Mouse (Mus musculus) myocyte (in vitro differentiated cells): ENCODE results near the gene Ergic1. TPM values are rescaled to one million over a fixed set of nuclear protein-coding genes. Genes with fewer than 3 reads are reported as not detected.

Experiments used
- H3K27me3 ChIP-seq: one replicate; pipeline ENCODE4 v1.6.1; 2011; ENCODE audit not compliant: control insufficient read depth, insufficient read depth, insufficient read length
- H3K36me3 ChIP-seq: one replicate; pipeline ENCODE4 v1.6.1; 2011; ENCODE audit not compliant: control insufficient read depth, insufficient read depth
- H3K4me2 ChIP-seq: one replicate; pipeline ENCODE4 v1.6.1; 2011; ENCODE audit warnings: low read depth, control low read depth
- H3K4me3 ChIP-seq: one replicate; pipeline ENCODE4 v1.5.1; 2011; ENCODE audit warnings: mild to moderate bottlenecking, control low read depth, moderate library complexity
- H3K79me2 ChIP-seq: one replicate; pipeline ENCODE4 v1.6.1; 2011; ENCODE audit not compliant: control insufficient read depth, insufficient read depth
- H3ac ChIP-seq: one replicate; pipeline ENCODE4 v1.6.1; 2011; ENCODE audit not compliant: control insufficient read depth, insufficient read length
- CEBPB ChIP-seq: IDR thresholded peaks from 2 replicates; pipeline ENCODE4 v1.6.1; 2011; ENCODE audit warnings: mild to moderate bottlenecking, moderate library complexity; ENCODE audit not compliant: poor library complexity, insufficient read depth, severe bottlenecking
- E2F4 ChIP-seq: IDR thresholded peaks from one replicate; pipeline ENCODE4 v1.6.1; 2011; ENCODE audit warnings: mild to moderate bottlenecking, control low read depth, moderate library complexity; ENCODE audit not compliant: insufficient read depth
- MAX ChIP-seq: IDR thresholded peaks from one replicate; pipeline ENCODE4 v1.6.1; 2011; ENCODE audit warnings: low read depth, mild to moderate bottlenecking, control low read depth
- MYOD1 ChIP-seq, 3 experiments: IDR thresholded peaks; one replicate each; pipeline ENCODE4 v1.6.1; 2011; ENCODE audit warnings: control low read depth in 2 of 3, low read depth in 2 of 3, mild to moderate bottlenecking in 2 of 3, moderate library complexity in 1 of 3; ENCODE audit not compliant: insufficient read length in 2 of 3, control insufficient read depth in 1 of 3
- MYOG ChIP-seq, 3 experiments: IDR thresholded peaks; one replicate each; pipeline ENCODE4 v1.6.1; 2011; ENCODE audit warnings: control low read depth in 2 of 3, low read depth in 2 of 3, mild to moderate bottlenecking in 2 of 3; ENCODE audit not compliant: insufficient read length in 2 of 3, control insufficient read depth in 1 of 3, insufficient read depth in 1 of 3
- POLR2A ChIP-seq: IDR thresholded peaks from one replicate; pipeline ENCODE4 v1.6.1; 2011; ENCODE audit warnings: low read depth, mild to moderate bottlenecking, control low read depth, moderate library complexity; ENCODE audit not compliant: insufficient read length
- POLR2AphosphoS2 ChIP-seq: IDR thresholded peaks from one replicate; pipeline ENCODE4 v1.6.1; 2011; ENCODE audit warnings: low read depth, control low read depth; ENCODE audit not compliant: insufficient read length
- REST ChIP-seq: IDR thresholded peaks from one replicate; pipeline ENCODE4 v1.6.1; 2011; ENCODE audit warnings: mild to moderate bottlenecking, control low read depth, moderate library complexity; ENCODE audit not compliant: insufficient read depth, insufficient read length
- SRF ChIP-seq: IDR thresholded peaks from one replicate; pipeline ENCODE4 v1.6.1; 2011; ENCODE audit warnings: low read depth; ENCODE audit not compliant: control insufficient read depth, insufficient read length
- TCF12 ChIP-seq: IDR thresholded peaks from one replicate; pipeline ENCODE4 v1.6.1; 2011; ENCODE audit warnings: mild to moderate bottlenecking, control low read depth; ENCODE audit not compliant: poor library complexity, insufficient read depth, severe bottlenecking
- TCF3 ChIP-seq: IDR thresholded peaks from one replicate; pipeline ENCODE4 v1.6.1; 2011; ENCODE audit warnings: low read depth, control low read depth; ENCODE audit not compliant: insufficient read length
- USF1 ChIP-seq: IDR thresholded peaks from one replicate; pipeline ENCODE4 v1.6.1; 2011; ENCODE audit warnings: low read depth, mild to moderate bottlenecking, control low read depth, moderate library complexity
- polyA plus RNA-seq: library from polyadenylated mRNA; unstranded; fragments of >200 nt; fragmentation: generic; extraction: Trizol; gene quantifications from one replicate; pipeline ENCODE4 v1.2.1, GENCODE M21; 2012; ENCODE audit warnings: missing spikeins

The Ergic1 gene
- polyA plus RNA-seq, 1 experiment: 102 TPM

DNA sequence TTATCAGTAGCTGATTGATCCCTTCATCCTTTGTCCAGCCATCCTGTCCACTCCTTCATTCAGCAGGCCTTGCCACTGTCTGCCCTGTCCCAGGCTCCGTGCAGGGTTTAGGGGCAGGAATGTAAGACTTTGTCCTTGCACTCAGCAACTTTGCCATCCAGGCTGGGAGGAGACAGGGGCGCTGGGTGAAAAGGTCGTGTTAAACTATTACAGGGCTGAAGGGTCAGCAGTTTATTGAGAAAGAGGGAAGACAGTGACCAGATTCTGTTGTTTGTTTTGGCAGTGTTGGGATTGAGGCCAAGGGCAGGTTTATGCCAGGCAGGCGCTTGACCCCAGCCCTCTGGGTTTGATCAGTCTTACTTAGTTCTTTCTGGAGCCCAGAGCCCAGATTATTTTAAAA is 76.6 kb downstream of the Ergic1 start:
- no peak for TF ChIP-seq MYOG (IDR thresholded peaks at IDR 0.05; ENCODE audit: control insufficient read depth in 1 of 3, insufficient read depth in 1 of 3, insufficient read length in 2 of 3, low read depth in 2 of 3)
- no peaks in the 10 kb centered on the region for H3K79me2 ChIP-seq
- H3K27me3 ChIP-seq: no peaks in the 10 kb centered on the region
- no peak overlapping the region for H3ac ChIP-seq
- peaks cover 33% of the 10 kb centered on the region for H3K36me3 ChIP-seq
- H3K4me2 ChIP-seq: no peak overlapping the region
- no peak overlapping the region for H3K4me3 ChIP-seq

DNA sequence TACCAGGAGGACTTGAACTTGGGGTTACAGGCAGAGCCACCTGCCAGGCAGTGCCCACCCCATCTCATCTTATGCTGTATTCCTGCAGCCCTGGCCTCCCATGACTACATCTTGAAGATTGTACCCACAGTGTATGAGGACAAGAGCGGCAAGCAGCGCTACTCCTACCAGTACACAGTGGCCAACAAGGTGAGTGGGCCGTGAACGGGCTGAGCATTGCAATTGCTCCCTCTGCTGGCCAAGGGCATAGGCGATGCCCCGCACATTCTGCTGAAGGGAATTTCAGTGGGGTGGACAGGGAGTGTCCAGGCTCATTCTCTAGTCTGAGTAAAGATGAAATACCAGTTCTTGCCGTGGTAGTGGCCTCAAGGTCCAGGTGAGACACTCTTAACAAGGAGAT is 77.4 kb downstream of the Ergic1 start:
- no peak overlapping the region for H3K4me3 ChIP-seq

DNA sequence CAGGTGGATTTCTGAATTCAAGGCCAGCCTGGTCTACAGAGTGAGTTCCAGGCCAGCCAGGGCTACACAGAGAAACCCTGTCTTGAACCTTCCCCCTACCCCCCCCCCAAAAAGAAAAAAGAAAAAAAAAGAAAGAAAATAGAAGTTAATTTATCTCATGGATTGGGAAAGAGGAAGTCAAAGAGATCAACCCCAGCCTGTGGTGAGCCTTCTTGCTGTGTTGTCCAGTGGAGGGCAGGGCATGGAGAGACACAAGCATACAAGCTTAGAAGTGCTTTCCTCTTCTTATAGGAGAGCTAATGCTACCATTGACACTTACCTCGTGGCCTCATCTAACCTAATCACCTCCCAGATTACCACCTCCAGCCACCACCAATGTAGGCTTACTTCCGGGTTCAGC is 78.5 kb downstream of the Ergic1 start:
- H3K4me3 ChIP-seq: no peak overlapping the region
- H3ac ChIP-seq: no peak overlapping the region
- H3K36me3 ChIP-seq: peaks cover 35% of the 10 kb centered on the region
- TF ChIP-seq E2F4 (no peak), TCF12 (no peak), POLR2AphosphoS2 (no peak), MYOG (IDR thresholded peaks at IDR 0.05; ENCODE audit: control insufficient read depth in 1 of 3, insufficient read depth in 1 of 3, insufficient read length in 2 of 3, low read depth in 2 of 3) (no peak), TCF3 (no peak), USF1 (no peak)
- H3K27me3 ChIP-seq: no peaks in the 10 kb centered on the region
- no peak overlapping the region for H3K4me2 ChIP-seq
- H3K79me2 ChIP-seq: no peaks in the 10 kb centered on the region

More for the DNA sequence above, 77.4 kb downstream of the Ergic1 start:
- TF ChIP-seq REST: no peak
- no peak for TF ChIP-seq MAX
- TF ChIP-seq SRF: no peak
- no peak for TF ChIP-seq MYOG (IDR thresholded peaks at IDR 0.05; ENCODE audit: control insufficient read depth in 1 of 3, insufficient read depth in 1 of 3, insufficient read length in 2 of 3, low read depth in 2 of 3)
- no peak for TF ChIP-seq POLR2AphosphoS2
- no peak for TF ChIP-seq POLR2A
- no peak for TF ChIP-seq TCF3
- no peak for TF ChIP-seq TCF12
- Histone ChIP-seq H3ac (no peak overlapping the region), H3K4me2 (no peak overlapping the region), H3K36me3 (peaks cover 34% of the 10 kb centered on the region), H3K27me3 (no peaks in the 10 kb centered on the region), H3K79me2 (no peaks in the 10 kb centered on the region)

DNA sequence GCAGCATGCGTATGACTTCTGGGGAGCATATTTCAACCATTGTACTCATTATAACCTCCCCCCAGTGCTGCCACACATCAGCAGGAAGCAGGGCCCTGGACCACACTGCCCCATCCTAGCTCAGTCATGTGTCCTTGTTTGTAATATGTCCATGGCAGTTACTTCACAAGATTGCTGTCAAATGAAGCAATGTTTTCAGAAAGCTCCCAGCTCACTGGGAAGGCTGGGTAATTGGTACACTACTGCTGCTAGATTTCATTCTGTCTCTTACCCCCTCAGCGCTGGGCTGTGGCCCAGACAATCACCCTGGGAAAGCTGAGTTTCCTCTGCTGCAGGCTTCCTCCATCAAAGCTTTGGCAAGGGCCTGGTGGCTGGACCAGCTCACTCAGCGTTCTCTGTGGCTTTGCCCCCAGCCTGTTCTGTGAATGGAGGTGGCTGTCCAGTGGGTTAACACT is 79.0 kb downstream of the Ergic1 start:
- Histone ChIP-seq H3K79me2 (no peaks in the 10 kb centered on the region), H3K4me2 (no peak overlapping the region), H3K4me3 (no peak overlapping the region), H3K36me3 (peaks cover 35% of the 10 kb centered on the region), H3K27me3 (no peaks in the 10 kb centered on the region), H3ac (no peak overlapping the region)
- TF ChIP-seq USF1: no peak
- TF ChIP-seq TCF3: no peak
- no peak for TF ChIP-seq CEBPB
- no peak for TF ChIP-seq MYOG (IDR thresholded peaks at IDR 0.05; ENCODE audit: control insufficient read depth in 1 of 3, insufficient read depth in 1 of 3, insufficient read length in 2 of 3, low read depth in 2 of 3)
- no peak for TF ChIP-seq MAX
- TF ChIP-seq E2F4: no peak
- TF ChIP-seq TCF12: no peak
- no peak for TF ChIP-seq POLR2AphosphoS2
- TF ChIP-seq POLR2A: no peak
- TF ChIP-seq REST: no peak
- no peak for TF ChIP-seq MYOD1 (IDR thresholded peaks at IDR 0.05; ENCODE audit: control insufficient read depth in 1 of 3, insufficient read length in 2 of 3, low read depth in 2 of 3)
- TF ChIP-seq SRF: no peak

DNA sequence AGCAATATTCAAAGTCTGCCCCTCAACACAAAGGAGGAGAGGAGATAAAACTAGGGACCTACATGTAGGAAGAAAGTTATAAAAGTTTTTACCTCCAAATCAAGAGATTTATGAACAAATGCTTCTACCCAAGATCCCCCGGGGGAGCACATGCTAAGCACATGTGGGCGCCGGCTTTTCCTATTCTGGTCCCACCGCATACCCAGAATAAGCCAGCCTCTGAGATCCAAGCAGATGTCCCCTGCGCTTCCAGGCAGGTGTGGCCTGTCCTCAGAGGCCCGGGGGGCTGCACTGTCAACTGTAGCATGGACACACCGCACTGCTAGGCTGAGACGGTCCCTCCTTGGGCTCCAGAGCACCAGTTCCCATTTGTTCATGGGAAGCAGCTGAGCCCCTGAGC is 82.2 kb downstream of the Ergic1 start:
- no peak for TF ChIP-seq MYOD1 (IDR thresholded peaks at IDR 0.05; ENCODE audit: control insufficient read depth in 1 of 3, insufficient read length in 2 of 3, low read depth in 2 of 3)
- no peak for TF ChIP-seq POLR2A
- no peak for TF ChIP-seq POLR2AphosphoS2
- no peak for TF ChIP-seq REST
- TF ChIP-seq TCF12: no peak
- no peak for TF ChIP-seq MYOG (IDR thresholded peaks at IDR 0.05; ENCODE audit: control insufficient read depth in 1 of 3, insufficient read depth in 1 of 3, insufficient read length in 2 of 3, low read depth in 2 of 3)
- TF ChIP-seq CEBPB: no peak
- TF ChIP-seq MAX: no peak
- no peak for TF ChIP-seq SRF
- no peak for TF ChIP-seq TCF3
- no peak for TF ChIP-seq E2F4
- Histone ChIP-seq H3K4me3 (no peak overlapping the region), H3K79me2 (no peaks in the 10 kb centered on the region), H3ac (no peak overlapping the region), H3K36me3 (peaks cover 35% of the 10 kb centered on the region), H3K4me2 (no peak overlapping the region), H3K27me3 (no peaks in the 10 kb centered on the region)
